Mouse (Mus musculus): ENCODE data around the gene Parvb. TPM values are rescaled to one million over a fixed set of nuclear protein-coding genes. Genes with fewer than 3 reads are reported as not detected.

Parvb gene
- total RNA-seq, 2 experiments from 2014 or later: 2.1 to 29.8 TPM

DNA sequence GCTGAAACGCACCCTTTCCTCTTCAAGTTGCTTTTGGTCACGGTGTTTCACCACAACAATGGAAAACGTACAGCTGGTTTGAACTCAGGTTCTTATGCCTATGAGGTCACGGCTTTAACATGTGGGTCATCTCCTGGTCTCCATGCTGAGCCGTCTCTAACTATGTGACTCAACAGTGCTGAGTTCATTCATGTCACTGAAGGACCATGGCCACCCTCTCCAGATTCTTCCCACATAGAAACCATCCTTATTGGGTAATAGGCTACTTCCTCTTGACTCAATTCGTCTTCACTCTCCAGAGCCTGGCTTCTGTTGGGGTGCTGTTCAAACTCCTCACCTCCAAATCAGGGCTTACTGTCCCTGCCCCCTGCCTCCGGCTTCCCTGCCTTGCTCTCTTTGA is 119.5 kb downstream of the Parvb start:
- no peak for ATAC-seq (replicated peaks; ENCODE audit: low FRiP score, low TSS enrichment, poor library complexity, severe bottlenecking)

DNA sequence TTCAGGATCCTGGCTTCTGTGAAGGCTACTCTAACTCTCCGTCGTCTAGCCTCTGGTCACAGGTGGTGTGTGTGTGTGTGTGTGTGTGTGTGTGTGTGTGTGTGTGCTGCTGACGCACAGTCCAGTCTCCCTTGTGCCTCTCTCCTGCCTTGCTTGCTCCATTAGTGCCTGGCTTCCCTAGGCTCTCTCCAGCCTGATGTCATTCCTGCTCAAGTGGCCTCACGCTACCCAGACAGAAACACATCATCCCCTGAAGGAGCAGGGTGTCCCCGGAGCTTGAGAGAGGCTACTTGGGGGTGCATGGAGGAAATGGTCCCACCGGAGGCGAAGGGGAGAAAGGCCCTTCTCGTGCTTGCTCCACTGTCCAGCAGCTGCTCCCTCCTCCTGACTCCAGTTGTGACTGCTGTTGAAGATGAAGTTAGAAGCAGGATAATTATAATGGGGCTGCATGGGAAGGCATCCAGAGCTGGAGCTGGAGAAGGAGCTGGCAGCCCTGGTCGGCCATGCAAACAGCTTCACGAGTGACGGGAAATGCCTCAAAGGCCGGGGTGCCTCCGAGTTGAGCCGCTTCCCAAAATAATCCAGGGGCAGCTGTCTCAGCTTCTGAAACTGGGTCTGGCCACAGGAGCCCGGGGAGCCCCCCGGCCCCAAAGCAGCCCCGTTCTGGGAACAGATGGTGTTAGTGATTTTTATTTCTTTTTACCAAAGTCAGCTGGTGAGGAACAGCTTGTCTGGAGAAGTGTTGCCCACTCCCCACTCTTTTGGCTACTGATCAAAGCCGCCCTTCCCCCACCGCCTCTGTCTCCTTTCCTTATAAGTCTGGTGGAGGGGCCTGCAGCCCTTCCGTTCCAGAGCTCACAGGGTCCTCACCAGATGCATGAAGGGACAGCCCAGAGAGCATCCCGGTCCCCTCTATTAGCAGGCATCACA is 120.3 kb downstream of the Parvb start:
- no peak for ATAC-seq (replicated peaks; ENCODE audit: low FRiP score, low TSS enrichment, poor library complexity, severe bottlenecking)

DNA sequence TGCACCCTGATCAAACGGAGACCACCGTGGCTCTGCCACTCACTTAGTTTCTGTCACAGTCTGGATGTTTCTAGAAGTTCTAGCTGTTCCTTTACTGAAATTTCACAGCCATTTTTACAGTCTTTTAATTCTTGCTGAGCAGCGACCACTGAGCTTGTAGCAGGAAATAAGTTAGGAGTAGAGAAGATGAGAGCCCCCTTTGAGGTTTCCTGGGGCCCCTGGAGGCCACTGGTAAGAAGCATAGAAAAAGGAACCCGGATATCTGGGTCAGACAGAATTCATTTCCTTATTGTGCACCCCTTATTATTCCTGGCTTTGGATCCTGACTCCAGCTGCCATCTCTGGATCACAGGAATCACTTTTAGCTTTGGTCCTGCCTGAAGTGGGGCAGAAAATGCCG is 123.2 kb downstream of the Parvb start:
- ATAC-seq (replicated peaks; ENCODE audit: low FRiP score, low TSS enrichment, poor library complexity, severe bottlenecking): no peak

DNA sequence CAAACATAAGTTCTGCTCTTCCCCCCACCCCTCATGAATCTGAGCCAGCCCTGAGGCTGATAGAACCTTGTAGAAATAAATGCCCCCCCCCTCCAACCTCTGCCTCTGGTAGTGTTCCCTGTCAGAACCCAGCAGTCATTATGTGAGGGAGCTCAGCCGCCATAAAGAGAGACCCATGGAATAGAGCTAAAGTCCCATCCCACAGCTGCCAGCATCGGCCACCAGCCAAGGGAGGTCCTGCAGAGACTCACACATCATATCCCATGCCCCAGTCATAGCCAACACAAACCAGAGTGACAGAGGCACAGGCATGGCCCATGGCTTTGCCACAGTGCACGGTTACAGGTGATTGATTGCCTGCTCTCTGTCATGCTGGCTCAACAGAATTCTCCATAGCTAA is 132.9 kb downstream of the Parvb start:
- no peak for ATAC-seq (replicated peaks; ENCODE audit: low FRiP score, low TSS enrichment, poor library complexity, severe bottlenecking)

Other genes with a start within 250 kb of the Parvb start
- not detected in 2 replicates for gene Efcab6, start 166.7 kb upstream of the Parvb start, total RNA-seq (2014; fragmentation: Nextera tagmentation)
- not detected in 2 replicates for gene Efcab6, start 166.7 kb upstream of the Parvb start, total RNA-seq (2017)
- not detected in 2 replicates for gene Sult4a1, start 126.3 kb upstream of the Parvb start, total RNA-seq (2014; fragmentation: Nextera tagmentation)
- not detected in 2 replicates for gene Sult4a1, start 126.3 kb upstream of the Parvb start, total RNA-seq (2017)
- not detected in 2 replicates for gene Pnpla5, start 108.9 kb upstream of the Parvb start, total RNA-seq (2014; fragmentation: Nextera tagmentation)
- not detected in 2 replicates for gene Pnpla5, start 108.9 kb upstream of the Parvb start, total RNA-seq (2017)
- not detected in 2 replicates for gene Pnpla3, start 64.2 kb upstream of the Parvb start, total RNA-seq (2014; fragmentation: Nextera tagmentation)
- gene Pnpla3, start 64.2 kb upstream of the Parvb start, total RNA-seq (2017): not detected in 2 replicates
- gene Samm50, start 39.8 kb upstream of the Parvb start, total RNA-seq (2014; fragmentation: Nextera tagmentation): 69.2 and 88.5 TPM in 2 replicates
- 46.4 and 53.9 TPM in 2 replicates for gene Samm50, start 39.8 kb upstream of the Parvb start, total RNA-seq (2017)
- 49.1 and 67.2 TPM in 2 replicates for gene Parvg, start 92.0 kb downstream of the Parvb start, total RNA-seq (2014; fragmentation: Nextera tagmentation)
- 80.8 and 173 TPM in 2 replicates for gene Parvg, start 92.0 kb downstream of the Parvb start, total RNA-seq (2017)
- not detected in 2 replicates for gene Shisal1, start 215.1 kb downstream of the Parvb start, total RNA-seq (2014; fragmentation: Nextera tagmentation)
- not detected in 2 replicates for gene Shisal1, start 215.1 kb downstream of the Parvb start, total RNA-seq (2017)